Mouse (Mus musculus) liver, embryonic 13.5 days (tissue): Measurements from ENCODE around the gene Pip4k2a. TPM values are rescaled to one million over a fixed set of nuclear protein-coding genes. Genes with fewer than 3 reads are reported as not detected.
"Not testable (repeated sequence)": the region's sequence is repeated elsewhere in the genome, so short reads cannot be mapped to it uniquely, and the experiment has no call there.

Source experiments
- ATAC-seq: fragments of 200-750 bp; cut with Nextera tagmentation; 2 replicates; pipeline ENCODE4 v1.8.0; 2017; ENCODE audit warnings: low read depth, mild to moderate bottlenecking, moderate number of reproducible peaks, moderate library complexity
- DNase-seq: peaks from one replicate; pipeline ENCODE4 v3.0.0; 2022
- H3K27ac ChIP-seq: fragments of 300-500 bp; sonication (generic); 2 replicates; pipeline ENCODE4 v1.5.1; 2015; ENCODE audit warnings: moderate library complexity, mild to moderate bottlenecking, inconsistent platforms
- H3K27me3 ChIP-seq: fragments of 300-500 bp; sonication (generic); 2 replicates; pipeline ENCODE4 v1.6.1; 2015; ENCODE audit warnings: mild to moderate bottlenecking, inconsistent platforms
- H3K36me3 ChIP-seq: fragments of 300-500 bp; sonication (generic); 2 replicates; pipeline ENCODE4 v1.6.1; 2015; ENCODE audit warnings: mild to moderate bottlenecking, inconsistent platforms
- H3K4me1 ChIP-seq: fragments of 300-500 bp; sonication (generic); replicated peaks from 2 replicates; pipeline ENCODE4 v1.6.1; 2015; ENCODE audit warnings: inconsistent platforms
- H3K4me2 ChIP-seq: fragments of 300-500 bp; sonication (generic); 2 replicates; pipeline ENCODE4 v1.6.1; 2015; ENCODE audit warnings: inconsistent platforms, mild to moderate bottlenecking, moderate library complexity
- H3K4me3 ChIP-seq: fragments of 300-500 bp; sonication (generic); replicated peaks from 2 replicates; pipeline ENCODE4 v1.5.1; 2015; ENCODE audit warnings: mild to moderate bottlenecking, inconsistent platforms
- H3K9ac ChIP-seq: fragments of 300-500 bp; sonication (generic); 2 replicates; pipeline ENCODE4 v1.6.1; 2015; ENCODE audit warnings: mild to moderate bottlenecking, inconsistent platforms
- H3K9me3 ChIP-seq: fragments of 300-500 bp; sonication (generic); replicated peaks from 2 replicates; pipeline ENCODE4 v1.6.1; 2016; ENCODE audit warnings: inconsistent platforms
- WGBS: fragments of 180-500 bp; shearing (Covaris S2); methylation state at CpG from one replicate; pipeline ENCODE4 v1.1.7; 2015; ENCODE audit not compliant: insufficient replicate concordance; 5-methylcytosine and 5-hydroxymethylcytosine counted together
- polyA plus RNA-seq: library from polyadenylated mRNA; unstranded; fragments of >200 nt; fragmentation: Nextera tagmentation; extraction: Ambion mirVana; gene quantifications from 2 replicates; pipeline ENCODE4 v1.2.1, GENCODE M21; 2015

The Pip4k2a gene
- 15.8 and 18.8 TPM in 2 replicates for polyA plus RNA-seq

DNA sequence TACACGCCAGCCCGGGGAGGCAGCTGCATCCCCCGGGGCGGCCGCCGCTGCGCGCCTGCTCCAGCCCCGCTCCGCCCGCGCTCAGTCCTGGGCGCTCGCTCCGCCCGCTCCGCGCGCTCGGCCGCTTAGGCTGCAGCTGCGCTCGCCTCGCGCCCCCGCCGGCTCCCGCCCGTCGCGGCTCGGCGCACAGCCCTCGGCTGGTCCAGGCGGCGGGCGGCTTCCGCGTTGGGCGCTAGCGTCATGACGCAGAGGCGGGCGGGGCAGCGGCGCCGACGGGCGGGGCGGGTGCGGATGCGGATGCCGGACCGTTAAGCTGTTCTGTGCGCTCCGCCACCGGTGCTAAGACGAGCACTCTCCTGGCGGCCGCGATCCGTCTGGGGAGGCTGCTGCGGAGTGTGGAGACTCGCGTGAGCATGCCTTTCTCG lies at the start of gene Pip4k2a, which contains the start of gene 4930426L09Rik:
Pip4k2a (minus strand) TSS at position 73 of the 425 bp plus-strand sequence.
4930426L09Rik (plus strand) TSS at position 290 of the 425 bp plus-strand sequence.
- DNase-seq (peak; percentile 89), ATAC-seq (peak; percentile 96)
- Histone ChIP-seq H3K4me1 (peaks cover 52% of the 10 kb centered on the region), H3K4me3 (peak within 1 kb of the TSS; percentile 93), H3K36me3 (no peaks in the 10 kb centered on the region), H3K9me3 (no peaks in the 10 kb centered on the region), H3K9ac (peak within 1 kb of the TSS; percentile 97), H3K27me3 (no peaks in the 10 kb centered on the region), H3K4me2 (peak within 1 kb of the TSS; percentile 92), H3K27ac (peak within 1 kb of the TSS; percentile 97)
- under 1% methylated on average over 64 of the region's 66 CpGs for WGBS

DNA sequence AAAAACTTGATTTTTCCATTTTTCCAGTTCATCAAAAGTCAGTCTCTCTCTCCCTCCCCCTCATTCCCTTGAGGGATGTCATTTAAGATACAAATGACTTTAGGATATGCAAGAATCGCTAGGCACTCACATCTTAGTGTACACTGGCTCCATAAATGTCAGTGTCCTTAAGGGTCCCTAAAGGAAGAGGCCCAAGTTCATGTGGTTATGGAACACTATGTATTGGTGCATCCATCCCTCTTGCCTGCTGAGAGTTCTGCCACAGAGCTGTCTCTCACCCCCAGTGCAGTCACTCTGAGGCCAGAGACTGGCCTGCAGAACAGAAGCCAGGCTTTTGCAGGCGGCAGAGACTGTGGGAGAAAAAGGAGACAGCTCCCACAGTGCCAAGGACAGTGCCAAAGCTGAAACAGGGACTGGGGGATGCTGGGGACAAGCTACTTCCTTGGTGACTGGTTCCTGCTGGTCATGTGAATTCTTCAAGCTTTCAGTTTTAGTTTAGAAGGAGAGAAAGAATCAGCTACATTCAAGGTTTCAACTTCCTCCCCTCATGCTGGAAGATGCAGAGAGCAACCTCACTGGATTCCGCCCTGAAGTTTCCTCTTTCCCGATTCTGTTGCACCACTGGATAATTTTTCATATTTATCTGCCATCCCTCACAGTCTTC lies 40.1 kb upstream of the Pip4k2a start:
- Histone ChIP-seq H3K9ac (no peak overlapping the region), H3K27ac (peak overlapping the region; percentile 29; the same call in 1 of the 2 replicates), H3K9me3 (no peaks in the 10 kb centered on the region), H3K36me3 (no peaks in the 10 kb centered on the region), H3K4me2 (no peak overlapping the region), H3K4me1 (no peaks in the 10 kb centered on the region; the same call in 1 of the 2 replicates), H3K4me3 (no peak overlapping the region), H3K27me3 (no peaks in the 10 kb centered on the region)
- 56% methylated on average over 4 of the region's 4 CpGs for WGBS
- DNase-seq = no peak
- no peak for ATAC-seq

GRCm38 (mm10) chr2:19037430-19037829 lies 39.5 kb upstream of the Pip4k2a start:
- H3K36me3 ChIP-seq = no peaks in the 10 kb centered on the region
- no peak for ATAC-seq
- no peak overlapping the region for H3K4me2 ChIP-seq
- 47% methylated on average over 4 of the region's 4 CpGs for WGBS
- H3K9me3 ChIP-seq = no peaks in the 10 kb centered on the region
- H3K27me3 ChIP-seq = no peaks in the 10 kb centered on the region
- H3K4me1 ChIP-seq = no peaks in the 10 kb centered on the region; the same call in 1 of the 2 replicates
- no peak overlapping the region for H3K27ac ChIP-seq
- H3K4me3 ChIP-seq = no peak overlapping the region
- no peak overlapping the region for H3K9ac ChIP-seq
- no peak for DNase-seq

DNA sequence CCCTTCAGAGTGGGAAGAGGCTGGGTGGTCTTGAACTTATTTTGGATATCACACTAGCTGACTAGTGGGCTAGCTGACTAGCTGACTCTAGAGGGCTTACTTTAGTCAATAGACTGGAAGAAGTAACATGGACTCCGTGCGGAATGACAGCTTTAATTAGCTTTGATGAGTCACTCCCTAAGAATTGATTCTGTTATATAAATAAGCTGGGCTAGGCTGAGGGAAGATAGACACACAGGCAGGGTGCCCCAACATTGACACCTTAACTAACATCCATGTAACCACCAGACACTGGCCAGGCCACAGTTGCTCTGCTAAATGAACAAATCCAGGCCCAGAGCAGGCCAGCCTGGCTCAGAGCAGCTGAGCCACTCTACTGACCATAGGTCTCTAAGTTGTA lies 26.9 kb upstream of the Pip4k2a start:
- H3K9ac ChIP-seq = no peak overlapping the region
- H3K4me3 ChIP-seq = no peak overlapping the region
- H3K36me3 ChIP-seq = no peaks in the 10 kb centered on the region
- WGBS = 74% methylated on average over 2 of the region's 2 CpGs
- H3K4me1 ChIP-seq = no peaks in the 10 kb centered on the region
- DNase-seq (no peak), ATAC-seq (no peak)
- no peaks in the 10 kb centered on the region for H3K9me3 ChIP-seq
- H3K4me2 ChIP-seq = no peak overlapping the region
- no peaks in the 10 kb centered on the region for H3K27me3 ChIP-seq
- no peak overlapping the region for H3K27ac ChIP-seq

DNA sequence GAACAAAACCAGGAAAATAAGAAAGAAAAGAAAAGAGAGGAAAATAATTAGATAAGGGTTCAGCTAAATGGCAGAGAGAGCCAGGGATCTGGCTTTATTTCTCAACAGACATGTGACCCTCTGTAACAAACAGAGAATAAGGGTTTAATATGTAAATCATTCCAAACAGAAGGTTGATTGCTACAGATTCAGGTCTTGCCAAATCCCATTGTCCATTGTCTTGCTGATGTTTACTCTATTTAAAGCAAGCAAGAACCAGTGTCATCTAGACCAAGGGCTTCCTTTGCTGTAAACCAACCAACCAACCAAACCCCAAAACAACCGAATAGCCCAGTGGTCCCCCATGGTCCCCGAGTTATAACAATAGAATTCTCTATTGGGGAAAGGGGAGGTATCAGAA lies 20.1 kb upstream of the Pip4k2a start:
- Histone ChIP-seq H3K4me3 (no peak overlapping the region), H3K4me2 (no peak overlapping the region), H3K36me3 (no peaks in the 10 kb centered on the region), H3K9ac (no peak overlapping the region), H3K27ac (no peak overlapping the region), H3K27me3 (no peaks in the 10 kb centered on the region), H3K9me3 (no peaks in the 10 kb centered on the region), H3K4me1 (peaks cover 25% of the 10 kb centered on the region)
- no peak for DNase-seq
- 71% methylated on average over 2 of the region's 2 CpGs for WGBS
- ATAC-seq = no peak

DNA sequence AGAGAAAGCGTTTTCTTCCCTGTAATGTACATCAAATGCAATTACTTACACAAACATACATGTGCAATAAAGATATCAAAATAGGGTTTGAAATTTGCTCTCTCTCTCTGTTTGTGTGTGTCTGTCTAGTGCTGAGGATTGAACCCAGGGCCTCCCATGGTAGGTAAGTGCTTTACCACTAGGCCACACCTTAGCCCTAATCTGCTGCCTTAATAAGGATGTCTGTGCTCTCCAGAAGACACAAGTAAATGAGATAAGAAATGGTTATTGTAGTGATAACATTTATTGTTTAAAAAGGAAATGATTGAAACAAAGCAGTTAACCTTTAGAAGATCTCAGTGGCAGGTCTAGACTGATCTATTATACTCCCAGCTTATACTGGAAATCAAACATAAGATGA lies 18.9 kb upstream of the Pip4k2a start:
- H3K4me3 ChIP-seq = no peak overlapping the region
- no peak overlapping the region for H3K4me2 ChIP-seq
- no peaks in the 10 kb centered on the region for H3K36me3 ChIP-seq
- H3K27ac ChIP-seq = no peak overlapping the region
- WGBS = 75% methylated on average over 1 of the region's 1 CpGs
- peaks cover 32% of the 10 kb centered on the region for H3K4me1 ChIP-seq
- no peak overlapping the region for H3K9ac ChIP-seq
- DNase-seq (no peak), ATAC-seq (peak; percentile 58; the same call in 1 of the 2 replicates)
- H3K27me3 ChIP-seq = no peaks in the 10 kb centered on the region
- no peaks in the 10 kb centered on the region for H3K9me3 ChIP-seq

DNA sequence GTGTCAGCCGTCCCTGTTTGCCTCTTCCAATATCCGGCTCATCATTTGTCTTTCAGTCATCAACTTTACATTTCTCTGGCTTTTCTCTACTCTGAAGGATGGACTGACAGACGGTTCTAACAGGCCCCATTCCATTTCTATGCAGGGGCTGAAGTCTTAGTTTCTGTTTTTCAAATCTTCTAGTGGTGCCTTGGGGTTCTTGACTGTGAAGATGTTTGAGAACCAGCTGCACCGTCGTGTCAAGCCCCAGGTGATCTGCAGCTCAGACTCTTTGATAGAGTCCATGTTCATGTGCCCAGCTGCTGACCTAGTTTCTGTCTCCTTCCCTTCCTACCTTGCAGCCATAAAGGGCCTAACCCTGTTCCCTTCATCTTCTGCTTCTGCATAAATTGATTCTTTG lies 18.4 kb upstream of the Pip4k2a start:
- WGBS = 73% methylated on average over 5 of the region's 5 CpGs
- no peak overlapping the region for H3K4me2 ChIP-seq
- DNase-seq = no peak
- H3K4me3 ChIP-seq = no peak overlapping the region
- no peaks in the 10 kb centered on the region for H3K9me3 ChIP-seq
- H3K4me1 ChIP-seq = peaks cover 33% of the 10 kb centered on the region
- no peak overlapping the region for H3K27ac ChIP-seq
- no peaks in the 10 kb centered on the region for H3K27me3 ChIP-seq
- H3K36me3 ChIP-seq = no peaks in the 10 kb centered on the region
- H3K9ac ChIP-seq = no peak overlapping the region
- no peak for ATAC-seq

GRCm38 (mm10) chr2:19011443-19011842 lies 13.5 kb upstream of the Pip4k2a start:
- peak overlapping the region; percentile 34; the same call in 1 of the 2 replicates for H3K9ac ChIP-seq
- H3K4me2 ChIP-seq = peak overlapping the region; percentile 50
- peaks cover 38% of the 10 kb centered on the region for H3K4me1 ChIP-seq
- DNase-seq (peak; percentile 81), ATAC-seq (peak; percentile 98)
- H3K27ac ChIP-seq = peak overlapping the region; percentile 90
- no peaks in the 10 kb centered on the region for H3K9me3 ChIP-seq
- no peaks in the 10 kb centered on the region for H3K27me3 ChIP-seq
- peak overlapping the region; percentile 39 for H3K4me3 ChIP-seq
- H3K36me3 ChIP-seq = no peaks in the 10 kb centered on the region
- WGBS = 15% methylated on average over 6 of the region's 6 CpGs

DNA sequence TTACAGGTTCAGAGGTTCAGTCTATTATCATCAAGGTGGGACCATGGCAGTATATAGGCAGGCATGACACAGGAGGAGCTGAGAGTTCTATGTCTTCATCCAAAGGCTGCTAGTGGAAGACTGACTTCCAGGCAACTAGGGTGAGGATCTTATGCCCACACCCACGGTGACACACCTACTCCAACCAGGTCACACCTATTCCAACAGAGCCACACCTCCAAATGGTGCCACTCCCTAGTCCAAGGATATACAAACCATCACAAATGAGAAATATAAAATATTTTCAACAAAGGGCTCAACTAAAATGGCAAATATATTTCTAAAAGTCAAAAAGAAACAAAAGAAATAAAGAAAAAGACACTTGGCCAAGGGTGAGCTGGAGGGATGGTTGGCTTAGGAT lies 12.6 kb upstream of the Pip4k2a start:
- ATAC-seq (peak; percentile 37), DNase-seq (peak; percentile 43)
- H3K27ac ChIP-seq = peak overlapping the region; percentile 90
- peaks cover 41% of the 10 kb centered on the region for H3K4me1 ChIP-seq
- not testable (repeated sequence) for H3K9me3 ChIP-seq, H3K9ac ChIP-seq, H3K27me3 ChIP-seq, H3K36me3 ChIP-seq
- peak overlapping the region; percentile 50 for H3K4me2 ChIP-seq
- 38% methylated on average over 1 of the region's 1 CpGs for WGBS
- H3K4me3 ChIP-seq = peak overlapping the region; percentile 39; the same call in 1 of the 2 replicates

DNA sequence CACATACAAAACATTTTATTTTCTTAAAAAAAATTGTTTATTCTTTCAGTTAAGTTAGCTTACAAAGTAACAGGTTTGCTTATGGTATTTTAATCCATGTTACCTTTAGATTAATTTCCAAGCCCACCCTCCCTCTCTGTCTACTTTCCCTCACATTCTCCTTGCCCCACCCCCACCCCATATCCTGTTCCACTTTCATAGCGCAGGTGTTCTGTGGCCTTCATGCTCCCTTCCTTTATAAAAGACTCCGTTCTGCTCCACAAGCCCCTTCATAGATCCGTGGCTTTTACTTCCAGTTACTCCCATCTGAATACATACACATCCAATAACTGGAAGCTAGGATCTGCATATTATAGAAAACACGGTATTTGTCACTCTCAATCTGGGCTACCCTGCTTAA lies 9.7 kb upstream of the Pip4k2a start:
- H3K9me3 ChIP-seq = no peaks in the 10 kb centered on the region
- H3K27me3 ChIP-seq = no peaks in the 10 kb centered on the region
- no peaks in the 10 kb centered on the region for H3K36me3 ChIP-seq
- H3K4me2 ChIP-seq = no peak overlapping the region
- ATAC-seq (no peak), DNase-seq (no peak)
- H3K9ac ChIP-seq = no peak overlapping the region
- no peak overlapping the region for H3K4me3 ChIP-seq
- WGBS = 65% methylated on average over 4 of the region's 4 CpGs
- peaks cover 42% of the 10 kb centered on the region for H3K4me1 ChIP-seq
- no peak overlapping the region for H3K27ac ChIP-seq

GRCm38 (mm10) chr2:19006124-19006523 lies 8.2 kb upstream of the Pip4k2a start:
- Histone ChIP-seq H3K9ac (no peak overlapping the region), H3K4me1 (peaks cover 33% of the 10 kb centered on the region), H3K4me3 (no peak overlapping the region), H3K9me3 (no peaks in the 10 kb centered on the region), H3K27me3 (no peaks in the 10 kb centered on the region), H3K4me2 (no peak overlapping the region), H3K27ac (no peak overlapping the region), H3K36me3 (no peaks in the 10 kb centered on the region)
- 70% methylated on average over 7 of the region's 7 CpGs for WGBS
- ATAC-seq = no peak
- DNase-seq = no peak

DNA sequence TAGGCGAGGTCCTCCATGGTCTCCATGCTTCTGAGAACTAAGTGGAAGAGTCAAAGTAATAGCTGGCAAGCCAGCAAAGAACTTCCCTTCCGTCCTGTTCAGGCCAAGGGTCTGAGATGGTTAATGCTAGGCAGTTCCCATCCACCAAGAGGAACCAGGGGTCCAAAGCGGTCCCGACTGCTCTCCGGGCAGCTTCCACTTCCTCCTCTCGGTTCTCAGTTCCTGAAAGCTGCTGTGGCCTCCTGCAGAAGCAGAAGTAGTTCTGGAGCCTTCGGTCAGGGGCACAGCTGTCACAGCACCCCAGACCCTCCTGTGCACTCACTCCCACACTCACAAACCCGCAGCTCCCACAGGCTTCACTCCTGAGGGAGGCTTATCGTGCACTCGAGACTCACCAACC lies 6.9 kb upstream of the Pip4k2a start:
- Histone ChIP-seq H3K4me2 (no peak overlapping the region), H3K9ac (no peak overlapping the region), H3K27ac (no peak overlapping the region; the same call in 1 of the 2 replicates), H3K36me3 (no peaks in the 10 kb centered on the region), H3K9me3 (no peaks in the 10 kb centered on the region), H3K4me1 (peaks cover 26% of the 10 kb centered on the region), H3K4me3 (no peak overlapping the region), H3K27me3 (no peaks in the 10 kb centered on the region)
- no peak for DNase-seq
- ATAC-seq = peak; percentile 31; the same call in 1 of the 2 replicates
- WGBS = 23% methylated on average over 10 of the region's 10 CpGs
